Mouse (Mus musculus) cerebellum, adult 2 months (tissue): ENCODE data around the gene Arpc4.
"Not testable (repeated sequence)": the region's sequence is repeated elsewhere in the genome, so short reads cannot be mapped to it uniquely, and the experiment has no call there.

Experiments used
- CTCF ChIP-seq: fragments of 200-500 bp; IDR thresholded peaks from 2 replicates; pipeline ENCODE4 v1.5.1; 2011; ENCODE audit warnings: low read depth, mild to moderate bottlenecking, control low read depth, low read length, moderate library complexity, borderline replicate concordance; ENCODE audit not compliant: insufficient read depth
- POLR2A ChIP-seq: fragments of 200-500 bp; IDR thresholded peaks from 2 replicates; pipeline ENCODE4 v1.6.1; 2011; ENCODE audit warnings: low read length, control low read depth, borderline replicate concordance; ENCODE audit not compliant: insufficient read depth

DNA sequence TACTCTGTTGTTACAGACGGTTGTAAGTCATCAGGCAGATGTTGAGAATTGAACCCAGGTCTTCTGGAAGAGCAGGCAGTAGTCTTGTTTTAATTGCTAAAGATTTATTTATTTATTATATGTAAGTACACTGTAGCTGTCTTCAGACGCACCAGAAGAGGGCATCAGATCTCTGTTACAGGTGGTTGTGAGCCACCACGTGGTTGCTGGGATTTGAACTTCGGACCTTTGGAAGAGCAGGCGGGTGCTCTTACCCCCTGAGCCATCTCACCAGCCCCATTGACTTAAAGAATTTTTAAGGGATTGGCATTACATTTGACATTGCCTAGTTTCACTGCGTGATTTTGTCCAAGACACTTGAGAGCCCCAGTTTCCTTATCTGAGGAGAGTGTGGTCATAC, 45.2 kb upstream of the Arpc4 start:
- TF ChIP-seq CTCF, POLR2A: not testable (repeated sequence)
